Mouse (Mus musculus): ENCODE measurements around the gene Arhgap18.

GRCm38 (mm10) chr10:26893091-26893490 lies 139.9 kb downstream of the Arhgap18 start:
- no peak for TF ChIP-seq CTCF (IDR thresholded peaks at IDR 0.05; ENCODE audit: control insufficient read depth, insufficient read depth, insufficient read length)
- TF ChIP-seq MYOD1 (IDR thresholded peaks at IDR 0.05; ENCODE audit: control insufficient read depth, insufficient read length, low read depth) = no peak
- TF ChIP-seq MAX (IDR thresholded peaks at IDR 0.05) = no peak
- TF ChIP-seq MYOG (IDR thresholded peaks at IDR 0.05; ENCODE audit: control insufficient read depth, extremely low read depth, insufficient read length) = no peak
- no peak for TF ChIP-seq USF1 (IDR thresholded peaks at IDR 0.05; ENCODE audit: low read depth)
- no peak for TF ChIP-seq FOSL1 (IDR thresholded peaks at IDR 0.05; ENCODE audit: insufficient read depth, low read length, poor library complexity, severe bottlenecking)
- TF ChIP-seq CEBPB (IDR thresholded peaks at IDR 0.05; ENCODE audit: low read depth) = no peak
